Mouse (Mus musculus) CH12.LX (cell line): ENCODE measurements at regions not wholly inside any gene's neighbourhood (a gene's known extent, or its start where the extent isn't known, plus 50 kb on each side); places are given as distances from the start of the nearest gene placed in this dataset.

Source experiments
- DNase-seq: peaks from one replicate; pipeline ENCODE4 v3.0.0-alpha.2; 2013; ENCODE audit errors: extremely low read depth
- H3K27ac ChIP-seq: 2 replicates; pipeline ENCODE4 v1.5.1; 2012; ENCODE audit warnings: low read depth, mild to moderate bottlenecking, control low read depth, moderate library complexity; ENCODE audit not compliant: insufficient read depth
- H3K27me3 ChIP-seq: replicated peaks from 2 replicates; pipeline ENCODE3; 2012; ENCODE audit warnings: inconsistent platforms
- H3K36me3 ChIP-seq, 2 experiments: replicated peaks in 1 of 2; 2 replicates each; pipeline versions ENCODE3 to v1.6.1; 2012; ENCODE audit warnings: inconsistent platforms in 1 of 2, low read length in 1 of 2, mild to moderate bottlenecking in 1 of 2, mixed read lengths in 1 of 2, moderate library complexity in 1 of 2; ENCODE audit not compliant: control insufficient read depth in 1 of 2, insufficient read depth in 1 of 2
- H3K4me1 ChIP-seq, 2 experiments: 2 replicates each; pipeline ENCODE4 v1.6.1; 2012; ENCODE audit warnings: inconsistent platforms in 1 of 2, moderate library complexity in 1 of 2; ENCODE audit not compliant: insufficient read depth in 2 of 2, control insufficient read depth in 1 of 2
- H3K4me2 ChIP-seq: 2 replicates; pipeline ENCODE4 v1.6.1; 2012; ENCODE audit warnings: low read depth, mild to moderate bottlenecking, control low read depth; ENCODE audit not compliant: poor library complexity, insufficient read depth, severe bottlenecking
- H3K4me3 ChIP-seq, 3 experiments: fragments of 150-350 bp in 1 of 3; sonication (generic) in 1 of 3; replicated peaks in 1 of 3; 2 replicates each; pipeline versions ENCODE3 to v1.5.1; 2011 to 2012; ENCODE audit warnings: low read depth in 2 of 3, low read length in 2 of 3, mild to moderate bottlenecking in 2 of 3, moderate library complexity in 2 of 3, control low read depth in 1 of 3, improper control_type of control experiment in 1 of 3, inconsistent platforms in 1 of 3, mixed read lengths in 1 of 3; ENCODE audit not compliant: poor library complexity in 1 of 3
- H3K79me2 ChIP-seq: replicated peaks from 2 replicates; pipeline ENCODE4 v1.6.1; 2012; ENCODE audit warnings: mild to moderate bottlenecking, moderate library complexity; ENCODE audit not compliant: control insufficient read depth, poor library complexity, insufficient read depth, severe bottlenecking; ENCODE audit errors: extremely low read depth
- H3K9ac ChIP-seq: 2 replicates; pipeline ENCODE4 v1.6.1; 2012; ENCODE audit warnings: low read depth, mild to moderate bottlenecking, control low read depth, moderate library complexity; ENCODE audit not compliant: insufficient read depth
- H3K9me3 ChIP-seq: replicated peaks from 2 replicates; pipeline ENCODE3; 2012; ENCODE audit warnings: low read length, inconsistent platforms, mixed read lengths
- MAFK ChIP-seq: IDR thresholded peaks from 2 replicates; pipeline ENCODE4 v1.6.1; 2011; ENCODE audit warnings: low read length, improper control_type of control experiment; ENCODE audit not compliant: insufficient replicate concordance
- POLR2AphosphoS2 ChIP-seq: IDR thresholded peaks from 2 replicates; pipeline ENCODE4 v1.6.1; 2011; ENCODE audit warnings: low read depth, low read length, improper control_type of control experiment
- dilution Hi-C: fragments of 300-500 bp; cut with MboI; formaldehyde crosslinking; loops from 2 replicates; pipeline ENCODE4 v1.14.3; 2020; ENCODE audit warnings: low sequenced_read_pairs; ENCODE audit not compliant: extremely low pct_unique_long_range_greater_than_20kb, extremely low pct_ligation_motif_present
- in situ Hi-C: fragments of 300-500 bp; cut with MboI; formaldehyde crosslinking; loops from 3 replicates; pipeline ENCODE4 v1.14.3; 2019; ENCODE audit warnings: low sequenced_read_pairs, low pct_ligation_motif_present, low pct_unique_long_range_greater_than_20kb, mixed read lengths

DNA sequence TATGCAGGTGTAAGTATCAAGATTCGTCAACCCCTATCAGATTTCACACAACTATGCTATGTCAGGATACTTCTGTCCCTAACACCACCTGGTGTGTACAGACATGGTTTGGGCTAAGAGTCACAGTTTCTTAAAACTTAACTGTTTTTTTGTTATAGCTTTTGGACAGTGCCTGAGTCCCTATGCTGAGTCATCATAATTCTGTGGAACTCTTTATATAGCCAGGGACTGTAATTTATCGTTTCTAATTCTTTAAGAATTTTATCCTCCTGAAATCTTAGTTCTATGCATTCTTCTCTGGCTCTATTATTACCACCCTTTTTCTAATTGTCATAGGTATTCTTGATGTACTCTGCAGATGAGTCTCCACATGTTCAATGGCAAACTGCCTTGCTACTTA is 418.3 kb downstream of the Pdzph1 start:
- in situ Hi-C loops = no loop called here
- no peaks in the 10 kb centered on the region for H3K36me3 ChIP-seq
- H3K4me1 ChIP-seq = no peaks in the 10 kb centered on the region
- peaks cover 21% of the 10 kb centered on the region for H3K9me3 ChIP-seq
- dilution Hi-C loops = no loop called here
- H3K4me3 ChIP-seq = no peak overlapping the region
- no peak overlapping the region for H3K27ac ChIP-seq
- no peak for DNase-seq
- H3K27me3 ChIP-seq = no peaks in the 10 kb centered on the region
- no peak overlapping the region for H3K9ac ChIP-seq
- H3K79me2 ChIP-seq = no peaks in the 10 kb centered on the region
- no peak overlapping the region for H3K4me2 ChIP-seq
- TF ChIP-seq MAFK (peak; percentile 63; the same call in 1 of the 2 replicates), POLR2AphosphoS2 (no peak)
- TF ChIP-seq, all 38 proteins: peak for 1
